Mouse (Mus musculus) myocyte (in vitro differentiated cells): Measurements from ENCODE around the gene Slc4a11. TPM values are rescaled to one million over a fixed set of nuclear protein-coding genes. Genes with fewer than 3 reads are reported as not detected.

Source experiments
- H3K27me3 ChIP-seq: one replicate; pipeline ENCODE4 v1.6.1; 2011; ENCODE audit not compliant: control insufficient read depth, insufficient read depth, insufficient read length
- H3K36me3 ChIP-seq: one replicate; pipeline ENCODE4 v1.6.1; 2011; ENCODE audit not compliant: control insufficient read depth, insufficient read depth
- H3K4me2 ChIP-seq: one replicate; pipeline ENCODE4 v1.6.1; 2011; ENCODE audit warnings: low read depth, control low read depth
- H3K4me3 ChIP-seq: one replicate; pipeline ENCODE4 v1.5.1; 2011; ENCODE audit warnings: mild to moderate bottlenecking, control low read depth, moderate library complexity
- H3K79me2 ChIP-seq: one replicate; pipeline ENCODE4 v1.6.1; 2011; ENCODE audit not compliant: control insufficient read depth, insufficient read depth
- H3ac ChIP-seq: one replicate; pipeline ENCODE4 v1.6.1; 2011; ENCODE audit not compliant: control insufficient read depth, insufficient read length
- CEBPB ChIP-seq: IDR thresholded peaks from 2 replicates; pipeline ENCODE4 v1.6.1; 2011; ENCODE audit warnings: mild to moderate bottlenecking, moderate library complexity; ENCODE audit not compliant: poor library complexity, insufficient read depth, severe bottlenecking
- E2F4 ChIP-seq: IDR thresholded peaks from one replicate; pipeline ENCODE4 v1.6.1; 2011; ENCODE audit warnings: mild to moderate bottlenecking, control low read depth, moderate library complexity; ENCODE audit not compliant: insufficient read depth
- MAX ChIP-seq: IDR thresholded peaks from one replicate; pipeline ENCODE4 v1.6.1; 2011; ENCODE audit warnings: low read depth, mild to moderate bottlenecking, control low read depth
- MYOD1 ChIP-seq, 3 experiments: IDR thresholded peaks; one replicate each; pipeline ENCODE4 v1.6.1; 2011; ENCODE audit warnings: control low read depth in 2 of 3, low read depth in 2 of 3, mild to moderate bottlenecking in 2 of 3, moderate library complexity in 1 of 3; ENCODE audit not compliant: insufficient read length in 2 of 3, control insufficient read depth in 1 of 3
- MYOG ChIP-seq, 3 experiments: IDR thresholded peaks; one replicate each; pipeline ENCODE4 v1.6.1; 2011; ENCODE audit warnings: control low read depth in 2 of 3, low read depth in 2 of 3, mild to moderate bottlenecking in 2 of 3; ENCODE audit not compliant: insufficient read length in 2 of 3, control insufficient read depth in 1 of 3, insufficient read depth in 1 of 3
- POLR2A ChIP-seq: IDR thresholded peaks from one replicate; pipeline ENCODE4 v1.6.1; 2011; ENCODE audit warnings: low read depth, mild to moderate bottlenecking, control low read depth, moderate library complexity; ENCODE audit not compliant: insufficient read length
- POLR2AphosphoS2 ChIP-seq: IDR thresholded peaks from one replicate; pipeline ENCODE4 v1.6.1; 2011; ENCODE audit warnings: low read depth, control low read depth; ENCODE audit not compliant: insufficient read length
- REST ChIP-seq: IDR thresholded peaks from one replicate; pipeline ENCODE4 v1.6.1; 2011; ENCODE audit warnings: mild to moderate bottlenecking, control low read depth, moderate library complexity; ENCODE audit not compliant: insufficient read depth, insufficient read length
- SRF ChIP-seq: IDR thresholded peaks from one replicate; pipeline ENCODE4 v1.6.1; 2011; ENCODE audit warnings: low read depth; ENCODE audit not compliant: control insufficient read depth, insufficient read length
- TCF12 ChIP-seq: IDR thresholded peaks from one replicate; pipeline ENCODE4 v1.6.1; 2011; ENCODE audit warnings: mild to moderate bottlenecking, control low read depth; ENCODE audit not compliant: poor library complexity, insufficient read depth, severe bottlenecking
- TCF3 ChIP-seq: IDR thresholded peaks from one replicate; pipeline ENCODE4 v1.6.1; 2011; ENCODE audit warnings: low read depth, control low read depth; ENCODE audit not compliant: insufficient read length
- USF1 ChIP-seq: IDR thresholded peaks from one replicate; pipeline ENCODE4 v1.6.1; 2011; ENCODE audit warnings: low read depth, mild to moderate bottlenecking, control low read depth, moderate library complexity
- polyA plus RNA-seq: library from polyadenylated mRNA; unstranded; fragments of >200 nt; fragmentation: generic; extraction: Trizol; gene quantifications from one replicate; pipeline ENCODE4 v1.2.1, GENCODE M21; 2012; ENCODE audit warnings: missing spikeins

Slc4a11 gene
- polyA plus RNA-seq, 1 experiment = 1.4 TPM

GRCm38 (mm10) chr2:130733444-130733843, 36.1 kb upstream of the Slc4a11 start:
- Histone ChIP-seq H3K4me2 (no peak overlapping the region), H3K36me3 (peaks cover 36% of the 10 kb centered on the region), H3K27me3 (no peaks in the 10 kb centered on the region), H3ac (no peak overlapping the region), H3K79me2 (no peaks in the 10 kb centered on the region), H3K4me3 (no peak overlapping the region)
- TF ChIP-seq TCF12 (no peak), REST (no peak), MYOG (IDR thresholded peaks at IDR 0.05; ENCODE audit: control insufficient read depth in 1 of 3, insufficient read depth in 1 of 3, insufficient read length in 2 of 3, low read depth in 2 of 3) (no peak), CEBPB (no peak), MYOD1 (IDR thresholded peaks at IDR 0.05; ENCODE audit: control insufficient read depth in 1 of 3, insufficient read length in 2 of 3, low read depth in 2 of 3) (no peak), TCF3 (no peak), SRF (no peak), USF1 (no peak), POLR2AphosphoS2 (no peak), MAX (no peak), POLR2A (no peak), E2F4 (no peak)

- Histone ChIP-seq H3K36me3 (peaks cover 43% of the 10 kb centered on the region), H3K79me2 (no peaks in the 10 kb centered on the region), H3K27me3 (no peaks in the 10 kb centered on the region), H3K4me3 (no peak overlapping the region), H3K4me2 (no peak overlapping the region), H3ac (no peak overlapping the region)
- TF ChIP-seq MAX (no peak), POLR2A (no peak), REST (no peak), TCF12 (no peak), USF1 (no peak), POLR2AphosphoS2 (no peak), TCF3 (no peak), SRF (no peak), MYOD1 (IDR thresholded peaks at IDR 0.05; ENCODE audit: control insufficient read depth in 1 of 3, insufficient read length in 2 of 3, low read depth in 2 of 3) (no peak), CEBPB (no peak), E2F4 (no peak), MYOG (IDR thresholded peaks at IDR 0.05; ENCODE audit: control insufficient read depth in 1 of 3, insufficient read depth in 1 of 3, insufficient read length in 2 of 3, low read depth in 2 of 3) (no peak)
Observed at GRCm38 (mm10) chr2:130731855-130732254, 34.5 kb upstream of the Slc4a11 start.

- no peaks in the 10 kb centered on the region for H3K79me2 ChIP-seq
- no peaks in the 10 kb centered on the region for H3K27me3 ChIP-seq
- H3ac ChIP-seq = no peak overlapping the region
- peaks cover 35% of the 10 kb centered on the region for H3K36me3 ChIP-seq
- no peak overlapping the region for H3K4me3 ChIP-seq
- TF ChIP-seq MAX (no peak), MYOG (IDR thresholded peaks at IDR 0.05; ENCODE audit: control insufficient read depth in 1 of 3, insufficient read depth in 1 of 3, insufficient read length in 2 of 3, low read depth in 2 of 3) (no peak), POLR2AphosphoS2 (no peak), CEBPB (no peak), TCF3 (no peak), E2F4 (no peak), POLR2A (no peak), USF1 (no peak), REST (no peak), SRF (no peak), TCF12 (no peak), MYOD1 (IDR thresholded peaks at IDR 0.05; ENCODE audit: control insufficient read depth in 1 of 3, insufficient read length in 2 of 3, low read depth in 2 of 3) (no peak)
- no peak overlapping the region for H3K4me2 ChIP-seq
Observed at GRCm38 (mm10) chr2:130730746-130731145, 33.4 kb upstream of the Slc4a11 start.

GRCm38 (mm10) chr2:130728906-130729585, 31.7 kb upstream of the Slc4a11 start:
- H3K27me3 ChIP-seq = no peaks in the 10 kb centered on the region
- no peak overlapping the region for H3ac ChIP-seq
- no peaks in the 10 kb centered on the region for H3K79me2 ChIP-seq
- no peak overlapping the region for H3K4me2 ChIP-seq
- H3K4me3 ChIP-seq = no peak overlapping the region
- peaks cover 44% of the 10 kb centered on the region for H3K36me3 ChIP-seq
- TF ChIP-seq E2F4 (no peak), SRF (no peak), MYOD1 (IDR thresholded peaks at IDR 0.05; ENCODE audit: control insufficient read depth in 1 of 3, insufficient read length in 2 of 3, low read depth in 2 of 3) (no peak), MYOG (IDR thresholded peaks at IDR 0.05; ENCODE audit: control insufficient read depth in 1 of 3, insufficient read depth in 1 of 3, insufficient read length in 2 of 3, low read depth in 2 of 3) (no peak), REST (no peak), TCF12 (no peak), CEBPB (no peak), MAX (no peak), USF1 (no peak), TCF3 (no peak), POLR2AphosphoS2 (no peak), POLR2A (no peak)
